Mouse (Mus musculus): Measurements from ENCODE around the gene Hspa5.

GRCm38 (mm10) chr2:34745673-34746072 is 26.1 kb upstream of the Hspa5 start:
- TF ChIP-seq CTCF (conservative IDR thresholded peaks at IDR 0.05; ENCODE audit: low read length) (no peak), NANOG (IDR thresholded peaks at IDR 0.05; ENCODE audit: borderline replicate concordance, low read length) (no peak)

Data from E14TG2a.4 (cell line).